Mouse (Mus musculus) lung, embryonic 15.5 days (tissue): ENCODE measurements around the gene Stum. TPM values are rescaled to one million over a fixed set of nuclear protein-coding genes. Genes with fewer than 3 reads are reported as not detected.
"Not testable (repeated sequence)": the region's sequence is repeated elsewhere in the genome, so short reads cannot be mapped to it uniquely, and the experiment has no call there.

Experiments used
- ATAC-seq: fragments of 200-750 bp; cut with Nextera tagmentation; 2 replicates; pipeline ENCODE4 v1.8.0; 2017; ENCODE audit warnings: moderate number of reproducible peaks, borderline replicate concordance; ENCODE audit not compliant: low FRiP score, low TSS enrichment; ENCODE audit errors: extremely low read depth
- H3K27ac ChIP-seq: fragments of 300-500 bp; sonication (generic); 2 replicates; pipeline ENCODE4 v1.5.1; 2015; ENCODE audit warnings: moderate library complexity, mild to moderate bottlenecking, inconsistent platforms
- H3K27me3 ChIP-seq: fragments of 300-500 bp; sonication (generic); 2 replicates; pipeline ENCODE4 v1.6.1; 2015; ENCODE audit warnings: inconsistent platforms
- H3K36me3 ChIP-seq: fragments of 300-500 bp; sonication (generic); 2 replicates; pipeline ENCODE4 v1.6.1; 2015; ENCODE audit warnings: inconsistent platforms
- H3K4me1 ChIP-seq: fragments of 300-500 bp; sonication (generic); 2 replicates; pipeline ENCODE4 v1.6.1; 2015; ENCODE audit warnings: inconsistent platforms
- H3K4me2 ChIP-seq: fragments of 300-500 bp; sonication (generic); 2 replicates; pipeline ENCODE4 v1.6.1; 2015; ENCODE audit warnings: inconsistent platforms, mild to moderate bottlenecking, moderate library complexity
- H3K4me3 ChIP-seq: fragments of 300-500 bp; sonication (generic); 2 replicates; pipeline ENCODE4 v1.5.1; 2015; ENCODE audit warnings: mild to moderate bottlenecking, inconsistent platforms
- H3K9ac ChIP-seq: fragments of 300-500 bp; sonication (generic); 2 replicates; pipeline ENCODE4 v1.6.1; 2015; ENCODE audit warnings: inconsistent platforms
- H3K9me3 ChIP-seq: fragments of 300-500 bp; sonication (generic); 2 replicates; pipeline ENCODE4 v1.6.1; 2016; ENCODE audit warnings: inconsistent platforms
- WGBS: fragments of 180-500 bp; shearing (Covaris S2); methylation state at CpG from one replicate; pipeline ENCODE4 v1.1.7; 2015; 5-methylcytosine and 5-hydroxymethylcytosine counted together
- polyA plus RNA-seq: library from polyadenylated mRNA; unstranded; fragments of >200 nt; fragmentation: Nextera tagmentation; extraction: Ambion mirVana; gene quantifications from 2 replicates; pipeline ENCODE4 v1.2.1, GENCODE M21; 2015

The Stum gene
- 0.17 and 0.30 TPM in 2 replicates for polyA plus RNA-seq

DNA sequence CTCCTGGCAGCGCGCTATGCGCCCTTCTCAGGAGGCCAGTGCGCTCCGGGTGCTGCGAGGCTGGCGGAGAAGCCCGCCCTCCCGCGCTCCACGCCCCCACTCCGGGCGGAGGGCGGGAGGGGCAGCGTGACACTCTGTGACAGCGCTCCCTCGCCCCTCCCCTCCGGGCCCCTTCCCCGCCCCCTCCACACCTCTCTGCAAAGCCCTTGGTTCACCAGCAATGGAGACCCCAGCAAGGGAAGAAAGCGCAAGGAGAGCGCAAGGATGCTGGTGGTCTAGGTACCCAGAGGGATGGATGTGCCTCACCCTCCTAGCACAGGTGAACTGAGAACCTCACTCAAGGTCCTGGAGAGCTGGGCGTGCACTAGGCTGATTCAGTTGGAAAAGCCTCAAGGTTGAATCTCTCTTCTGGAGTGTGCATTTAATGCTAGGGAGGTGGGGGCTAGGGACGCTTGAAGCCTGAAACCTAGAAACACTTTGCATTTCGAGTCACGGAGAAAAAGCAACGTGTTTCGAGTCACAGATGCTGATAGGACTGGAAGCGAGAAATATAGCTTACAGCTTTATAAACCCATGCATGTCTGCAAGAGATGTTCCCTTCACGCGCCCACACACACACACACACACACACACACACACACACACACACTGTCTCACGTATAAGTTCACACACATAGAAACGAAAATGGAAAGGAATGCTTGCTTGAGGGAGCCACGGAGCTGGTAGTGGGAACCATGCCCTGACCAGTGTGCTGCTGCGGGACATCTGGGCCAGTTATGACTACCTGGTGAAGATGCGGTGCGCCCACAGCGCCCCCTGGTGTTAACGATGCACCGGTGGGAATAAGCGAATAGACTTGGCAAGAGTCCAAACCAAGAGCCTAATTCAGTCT is at the start of gene Stum:
Gene Stum, minus strand, starts transcription at position 106 of the 893 bp plus-strand sequence.
- Histone ChIP-seq H3K27me3 (peaks cover 58% of the 10 kb centered on the region), H3K4me3 (peak within 1 kb of the TSS; percentile 40), H3K4me1 (peaks cover 20% of the 10 kb centered on the region), H3K9ac (no peak within 1 kb of the TSS; the same call in 1 of the 2 replicates), H3K36me3 (no peaks in the 10 kb centered on the region), H3K4me2 (peak within 1 kb of the TSS; percentile 81), H3K27ac (no peak within 1 kb of the TSS), H3K9me3 (no peaks in the 10 kb centered on the region)
- WGBS, result 3% methylated on average over 39 of the region's 40 CpGs
- peak; percentile 49; the same call in 1 of the 2 replicates for ATAC-seq

DNA sequence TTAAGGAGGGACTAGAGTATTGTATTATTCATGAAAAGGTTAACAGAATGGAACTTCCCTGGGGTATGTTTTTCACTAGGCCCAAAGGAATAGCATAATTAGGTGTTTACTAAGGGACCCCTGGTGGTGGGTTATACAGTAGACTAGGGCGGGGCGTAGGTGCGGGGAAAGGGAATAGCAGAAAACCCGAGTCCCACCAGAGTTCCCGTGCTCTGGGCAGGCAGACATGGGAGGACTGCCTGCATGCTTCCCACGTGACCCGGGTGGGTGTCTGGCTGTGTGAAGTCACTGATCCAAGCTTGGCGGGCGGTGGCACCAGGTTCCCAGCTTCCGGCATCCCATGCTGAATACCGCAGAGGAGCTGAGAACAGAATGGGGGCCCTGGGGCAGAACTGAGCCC is 49.4 kb upstream of the Stum start:
- Histone ChIP-seq H3K9me3 (no peaks in the 10 kb centered on the region), H3K4me2 (no peak overlapping the region), H3K4me1 (no peaks in the 10 kb centered on the region), H3K27me3 (no peaks in the 10 kb centered on the region), H3K27ac (no peak overlapping the region), H3K9ac (no peak overlapping the region), H3K4me3 (no peak overlapping the region), H3K36me3 (no peaks in the 10 kb centered on the region)
- no peak for ATAC-seq
- 94% methylated on average over 11 of the region's 11 CpGs for WGBS

DNA sequence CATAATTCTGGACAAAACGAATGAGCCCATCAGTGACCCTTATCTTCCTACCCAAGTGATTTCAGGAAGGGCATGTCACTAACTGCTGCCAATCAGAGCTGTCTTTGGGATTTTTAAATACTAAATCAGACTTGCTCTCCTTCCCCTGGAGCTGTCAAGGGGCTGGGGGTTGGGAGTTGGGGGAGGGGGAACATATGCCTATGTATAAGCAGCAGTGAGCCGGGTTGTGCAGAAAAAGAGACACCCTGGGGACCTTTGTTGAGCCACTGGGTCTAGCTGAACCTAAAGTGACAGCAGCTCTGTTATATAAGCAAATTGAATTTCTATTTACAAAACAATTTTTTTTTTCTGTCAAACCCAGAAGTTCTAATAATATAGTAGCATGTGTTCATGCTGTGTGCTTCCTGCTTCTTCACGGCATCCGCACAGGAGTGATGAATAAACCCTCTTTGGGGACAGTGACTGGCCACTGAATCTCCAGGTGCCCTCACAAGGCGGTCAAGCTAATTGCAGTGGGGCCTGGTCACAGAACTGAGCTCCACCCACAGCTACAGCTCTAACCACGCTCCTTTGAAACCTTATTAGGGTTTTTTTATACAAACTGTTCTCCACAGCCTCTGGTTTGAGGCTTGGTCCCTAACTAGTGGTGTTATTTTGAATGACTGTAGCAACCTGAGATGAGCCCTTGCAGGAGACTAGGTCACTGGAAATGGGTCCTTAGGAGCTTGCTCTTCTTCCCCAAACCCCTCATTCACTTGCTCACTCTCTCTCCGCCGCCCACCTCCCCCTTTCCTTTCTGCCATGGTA is 47.4 kb upstream of the Stum start:
- no peak overlapping the region for H3K4me2 ChIP-seq

DNA sequence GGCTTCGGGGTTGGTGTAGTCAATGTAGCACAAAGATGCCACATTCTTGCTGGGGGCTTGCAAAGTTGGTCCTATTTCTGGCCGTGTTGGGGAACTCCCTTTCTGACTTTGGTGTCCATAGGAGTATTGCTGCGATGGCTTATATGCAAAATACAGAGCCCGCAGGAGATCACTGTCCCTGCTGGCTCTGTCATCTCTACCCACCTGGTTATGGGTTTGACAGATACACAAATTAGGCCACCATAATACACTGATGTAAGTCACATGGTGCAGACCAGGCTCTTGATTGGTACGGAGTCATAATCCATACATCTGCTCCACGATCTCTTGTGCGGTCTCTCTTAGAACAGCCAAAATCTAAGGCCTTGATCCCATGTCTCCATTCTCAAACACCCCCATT is 46.5 kb upstream of the Stum start:
- 89% methylated on average over 7 of the region's 7 CpGs for WGBS
- ATAC-seq, result no peak
- Histone ChIP-seq H3K4me3 (no peak overlapping the region), H3K9me3 (no peaks in the 10 kb centered on the region), H3K36me3 (no peaks in the 10 kb centered on the region), H3K27me3 (no peaks in the 10 kb centered on the region), H3K4me1 (no peaks in the 10 kb centered on the region), H3K27ac (no peak overlapping the region), H3K9ac (no peak overlapping the region), H3K4me2 (no peak overlapping the region)

More for the DNA sequence above, 47.4 kb upstream of the Stum start:
- Histone ChIP-seq H3K4me1 (no peaks in the 10 kb centered on the region), H3K36me3 (no peaks in the 10 kb centered on the region), H3K27me3 (no peaks in the 10 kb centered on the region), H3K27ac (no peak overlapping the region), H3K9me3 (no peaks in the 10 kb centered on the region), H3K9ac (no peak overlapping the region), H3K4me3 (no peak overlapping the region)
- no peak for ATAC-seq
- WGBS, result 70% methylated on average over 8 of the region's 8 CpGs

DNA sequence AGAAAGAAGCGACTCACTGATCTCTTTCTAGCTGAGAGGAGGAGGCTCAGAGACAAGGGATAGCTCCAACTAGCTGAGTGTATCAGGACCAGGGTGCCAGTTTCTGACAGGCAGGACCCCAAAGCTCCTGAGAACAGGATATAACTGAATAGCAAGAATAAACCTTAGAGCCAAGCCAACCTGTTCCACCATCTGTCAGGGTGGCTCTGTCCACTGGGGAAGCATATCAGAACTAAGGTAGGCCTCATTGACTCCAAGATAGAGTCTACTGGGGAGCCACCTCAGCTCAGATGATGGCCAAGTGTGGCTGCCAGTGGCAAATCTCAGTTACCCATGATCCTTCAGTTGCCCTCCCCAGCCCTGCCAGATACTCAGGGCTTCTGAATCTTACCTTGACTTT is 42.0 kb upstream of the Stum start:
- no peak overlapping the region for H3K4me3 ChIP-seq
- 71% methylated on average over 1 of the region's 1 CpGs for WGBS
- no peak overlapping the region for H3K4me2 ChIP-seq
- H3K9ac ChIP-seq, result no peak overlapping the region
- no peaks in the 10 kb centered on the region for H3K4me1 ChIP-seq
- H3K9me3 ChIP-seq, result no peaks in the 10 kb centered on the region
- H3K36me3 ChIP-seq, result no peaks in the 10 kb centered on the region
- ATAC-seq, result no peak
- H3K27ac ChIP-seq, result no peak overlapping the region
- no peaks in the 10 kb centered on the region for H3K27me3 ChIP-seq

DNA sequence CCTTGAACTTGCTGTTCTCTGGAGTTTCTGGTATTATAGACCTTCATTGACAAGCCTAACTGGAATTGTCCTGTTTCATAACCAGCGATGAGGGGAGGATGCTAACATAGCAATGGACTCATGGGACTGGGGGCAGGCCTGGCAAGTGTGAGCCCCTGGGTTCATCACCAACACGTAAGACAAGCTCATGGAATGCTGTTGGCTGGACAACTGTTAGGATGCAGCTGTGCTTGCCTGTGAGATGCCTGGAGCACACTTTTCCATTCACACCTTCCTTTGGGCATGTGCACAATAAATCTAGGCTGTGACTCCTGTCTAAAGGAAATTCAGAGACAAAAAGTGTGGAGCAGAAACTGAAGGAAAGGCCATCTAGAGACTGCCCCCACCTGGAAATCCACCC is 40.0 kb upstream of the Stum start:
- H3K4me1 ChIP-seq, result peaks cover 2% of the 10 kb centered on the region; the same call in 1 of the 2 replicates
- WGBS, result 64% methylated on average over 2 of the region's 2 CpGs
- no peak overlapping the region for H3K4me3 ChIP-seq
- H3K9ac ChIP-seq, result no peak overlapping the region
- H3K9me3 ChIP-seq, result no peaks in the 10 kb centered on the region
- H3K4me2 ChIP-seq, result no peak overlapping the region
- H3K27ac ChIP-seq, result no peak overlapping the region
- no peak for ATAC-seq
- no peaks in the 10 kb centered on the region for H3K36me3 ChIP-seq
- no peaks in the 10 kb centered on the region for H3K27me3 ChIP-seq

DNA sequence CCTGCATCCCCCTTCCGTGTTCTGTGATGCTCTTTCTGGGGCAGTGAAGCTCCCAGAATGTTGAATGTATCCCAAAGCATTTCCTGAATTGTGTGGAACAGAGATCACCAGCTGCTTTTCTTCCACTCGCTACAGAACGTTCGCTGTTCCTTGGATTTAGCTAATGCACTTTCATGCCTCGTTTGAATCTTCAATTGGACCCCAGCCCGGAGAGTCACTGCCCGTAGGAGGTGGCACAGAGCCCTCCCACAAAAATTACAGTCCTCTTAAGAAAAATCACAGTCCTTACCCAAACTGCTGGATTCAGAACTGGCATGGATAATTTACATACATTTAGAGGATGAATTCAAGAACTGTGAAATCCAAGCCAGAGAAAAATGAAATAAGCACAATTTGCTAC is 36.9 kb upstream of the Stum start:
- WGBS, result 41% methylated on average over 7 of the region's 7 CpGs
- Histone ChIP-seq H3K27me3 (no peaks in the 10 kb centered on the region), H3K36me3 (no peaks in the 10 kb centered on the region), H3K4me1 (peaks cover 10% of the 10 kb centered on the region), H3K9ac (no peak overlapping the region), H3K4me2 (no peak overlapping the region), H3K27ac (no peak overlapping the region), H3K9me3 (no peaks in the 10 kb centered on the region), H3K4me3 (no peak overlapping the region)
- ATAC-seq, result no peak

DNA sequence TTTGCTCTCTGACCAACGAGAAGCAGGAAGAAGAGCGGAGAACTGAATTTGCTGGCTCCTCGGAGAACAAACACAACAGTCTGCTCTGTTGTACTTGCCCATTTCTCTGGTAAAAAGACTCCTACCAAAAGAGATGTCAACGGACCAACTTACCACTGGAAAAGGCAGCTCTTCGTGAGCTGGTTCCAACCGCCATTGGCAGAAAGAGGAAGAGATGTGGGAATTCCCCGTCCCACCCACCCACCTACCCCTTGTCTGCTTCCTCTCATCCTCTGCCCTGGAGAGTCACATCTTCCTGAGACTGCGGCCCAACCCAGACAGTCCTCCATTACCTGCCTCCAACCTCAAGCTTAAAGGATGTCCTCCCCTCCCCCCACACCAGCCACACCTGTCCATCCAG is 36.2 kb upstream of the Stum start:
- Histone ChIP-seq H3K4me2 (no peak overlapping the region), H3K36me3 (no peaks in the 10 kb centered on the region), H3K9ac (no peak overlapping the region), H3K9me3 (no peaks in the 10 kb centered on the region), H3K4me3 (no peak overlapping the region), H3K27me3 (no peaks in the 10 kb centered on the region), H3K27ac (no peak overlapping the region), H3K4me1 (peaks cover 10% of the 10 kb centered on the region)
- 73% methylated on average over 8 of the region's 8 CpGs for WGBS
- no peak for ATAC-seq

DNA sequence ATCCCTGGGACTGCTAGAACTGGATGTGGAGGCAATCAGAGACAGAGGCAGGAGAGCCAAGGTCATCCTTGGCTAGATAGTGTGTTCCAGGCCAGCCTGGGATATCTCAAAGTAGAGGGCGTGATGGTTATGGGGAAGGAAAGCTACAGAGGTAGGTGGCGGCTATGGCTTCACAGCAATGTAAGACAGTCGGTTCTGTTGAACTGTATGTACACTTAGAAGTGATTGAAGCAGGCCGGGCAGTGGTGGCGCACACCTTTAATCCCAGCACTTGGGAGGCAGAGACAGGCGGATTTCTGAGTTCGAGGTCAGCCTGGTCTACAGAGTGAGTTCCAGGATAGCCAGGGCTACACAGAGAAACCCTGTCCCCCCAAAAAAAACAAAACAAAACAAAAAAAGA is 35.6 kb upstream of the Stum start:
- not testable (repeated sequence) for H3K27ac ChIP-seq, H3K9ac ChIP-seq, H3K27me3 ChIP-seq, H3K4me3 ChIP-seq, H3K9me3 ChIP-seq, H3K36me3 ChIP-seq, H3K4me2 ChIP-seq, ATAC-seq
- 94% methylated on average over 7 of the region's 7 CpGs for WGBS
- H3K4me1 ChIP-seq, result peaks cover 10% of the 10 kb centered on the region

DNA sequence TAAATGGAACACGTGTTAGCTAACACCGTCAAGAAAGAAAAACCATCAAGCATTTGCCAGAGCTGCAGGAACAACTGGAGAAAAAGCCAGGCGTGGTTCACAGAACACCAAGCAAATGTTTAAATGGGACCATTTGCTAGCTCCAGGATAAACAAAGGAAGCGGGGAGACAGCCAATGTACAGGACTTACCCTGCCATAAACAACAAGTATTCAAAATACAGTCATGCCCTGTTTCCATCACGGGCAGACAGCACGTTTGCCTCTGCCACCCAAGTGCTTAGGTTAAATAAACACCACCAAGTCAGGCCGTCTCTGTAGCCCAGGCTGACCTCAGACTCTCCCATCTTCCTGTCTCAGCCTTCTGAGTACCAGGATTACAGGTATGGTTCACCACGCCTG is 35.1 kb upstream of the Stum start:
- Histone ChIP-seq H3K27ac (no peak overlapping the region), H3K36me3 (no peaks in the 10 kb centered on the region), H3K4me1 (peaks cover 10% of the 10 kb centered on the region), H3K4me3 (no peak overlapping the region), H3K27me3 (no peaks in the 10 kb centered on the region), H3K4me2 (no peak overlapping the region), H3K9ac (no peak overlapping the region), H3K9me3 (no peaks in the 10 kb centered on the region)
- ATAC-seq, result no peak
- 33% methylated on average over 8 of the region's 8 CpGs for WGBS

DNA sequence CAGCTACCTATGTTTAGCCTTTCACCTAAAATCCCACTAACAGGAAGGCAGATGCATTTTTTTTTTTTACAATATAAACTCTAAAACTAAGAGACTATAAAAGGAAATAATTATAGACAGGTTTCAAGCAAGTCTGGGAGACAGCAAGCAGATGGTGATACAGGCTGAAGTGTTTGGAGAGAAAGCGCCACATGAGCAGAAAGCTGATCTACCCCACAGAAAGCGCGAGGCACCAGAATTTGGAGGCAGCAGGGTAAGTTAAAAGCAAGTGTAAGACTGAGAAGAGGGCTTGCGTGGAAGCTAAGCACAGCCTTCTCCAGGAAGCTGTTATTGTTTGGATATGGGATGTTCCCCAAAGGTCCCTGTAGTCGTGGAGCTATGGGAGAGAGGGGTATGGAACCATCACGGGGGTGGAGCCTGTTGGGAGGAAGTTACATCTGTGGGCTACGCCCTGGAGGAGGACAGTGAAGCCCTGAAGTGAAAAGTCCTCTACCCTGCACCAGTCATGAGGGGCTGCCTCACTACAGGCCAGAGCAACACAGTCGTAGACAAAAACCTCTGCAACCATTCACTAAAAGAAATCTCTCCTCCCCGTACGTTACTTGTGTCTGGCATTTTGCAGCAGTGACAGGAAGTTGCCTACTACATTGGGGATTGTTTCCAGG is 34.2 kb upstream of the Stum start:
- ATAC-seq, result no peak
- Histone ChIP-seq H3K36me3 (no peaks in the 10 kb centered on the region), H3K4me1 (peaks cover 10% of the 10 kb centered on the region), H3K27ac (no peak overlapping the region), H3K9me3 (no peaks in the 10 kb centered on the region), H3K4me2 (no peak overlapping the region), H3K9ac (no peak overlapping the region), H3K4me3 (no peak overlapping the region), H3K27me3 (no peaks in the 10 kb centered on the region)
- 57% methylated on average over 10 of the region's 10 CpGs for WGBS
